Mouse (Mus musculus): ENCODE results near the gene Igf2r. TPM values are rescaled to one million over a fixed set of nuclear protein-coding genes. Genes with fewer than 3 reads are reported as not detected.

The Igf2r gene
- polyA plus RNA-seq, 1 experiment, result not detected

- TF ChIP-seq CTCF (IDR thresholded peaks at IDR 0.05; ENCODE audit: insufficient read depth, low read depth, low read length), result no peak
- Histone ChIP-seq H3K4me3 (ENCODE audit: insufficient read depth, low read depth, low read length) (no peak overlapping the region), H3K4me1 (ENCODE audit: control insufficient read depth, insufficient read depth, low read length) (no peaks in the 10 kb centered on the region), H3K27ac (ENCODE audit: insufficient read depth, low read depth, low read length) (no peak overlapping the region)
- 98% methylated on average over 6 of the region's 6 CpGs for WGBS
These were observed 69.1 kb downstream of the Igf2r start for GRCm38 (mm10) chr17:12700373-12700772.

- Histone ChIP-seq H3K27ac (ENCODE audit: insufficient read depth, low read depth, low read length) (no peak overlapping the region), H3K4me1 (ENCODE audit: control insufficient read depth, insufficient read depth, low read length) (peaks cover 7% of the 10 kb centered on the region; the same call in 1 of the 2 replicates), H3K4me3 (ENCODE audit: insufficient read depth, low read depth, low read length) (no peak overlapping the region)
- 97% methylated on average over 7 of the region's 7 CpGs for WGBS
- TF ChIP-seq CTCF (IDR thresholded peaks at IDR 0.05; ENCODE audit: insufficient read depth, low read depth, low read length), result no peak
- no peak for TF ChIP-seq POLR2A (IDR thresholded peaks at IDR 0.05; ENCODE audit: insufficient read depth, low read depth, low read length)
These were observed 77.6 kb downstream of the Igf2r start for GRCm38 (mm10) chr17:12691899-12692298.

- Histone ChIP-seq H3K4me3 (ENCODE audit: insufficient read depth, low read depth, low read length) (no peak overlapping the region), H3K4me1 (ENCODE audit: control insufficient read depth, insufficient read depth, low read length) (peaks cover 7% of the 10 kb centered on the region; the same call in 1 of the 2 replicates), H3K27ac (ENCODE audit: insufficient read depth, low read depth, low read length) (no peak overlapping the region)
- TF ChIP-seq POLR2A (IDR thresholded peaks at IDR 0.05; ENCODE audit: insufficient read depth, low read depth, low read length) (no peak), CTCF (IDR thresholded peaks at IDR 0.05; ENCODE audit: insufficient read depth, low read depth, low read length) (no peak)
- 54% methylated on average over 3 of the region's 3 CpGs for WGBS
These were observed 79.9 kb downstream of the Igf2r start for GRCm38 (mm10) chr17:12689537-12689936.

GRCm38 (mm10) chr17:12688427-12689110 lies 80.9 kb downstream of the Igf2r start:
- Histone ChIP-seq H3K27ac (ENCODE audit: insufficient read depth, low read depth, low read length) (no peak overlapping the region), H3K4me1 (ENCODE audit: control insufficient read depth, insufficient read depth, low read length) (peaks cover 7% of the 10 kb centered on the region; the same call in 1 of the 2 replicates), H3K4me3 (ENCODE audit: insufficient read depth, low read depth, low read length) (no peak overlapping the region)
- 62% methylated on average over 20 of the region's 20 CpGs for WGBS
- TF ChIP-seq POLR2A (IDR thresholded peaks at IDR 0.05; ENCODE audit: insufficient read depth, low read depth, low read length) (no peak), CTCF (IDR thresholded peaks at IDR 0.05; ENCODE audit: insufficient read depth, low read depth, low read length) (no peak)

- H3K4me1 ChIP-seq (ENCODE audit: control insufficient read depth, insufficient read depth, low read length), result peaks cover 7% of the 10 kb centered on the region; the same call in 1 of the 2 replicates
- 84% methylated on average over 7 of the region's 7 CpGs for WGBS
- H3K27ac ChIP-seq (ENCODE audit: insufficient read depth, low read depth, low read length), result no peak overlapping the region
- TF ChIP-seq POLR2A (IDR thresholded peaks at IDR 0.05; ENCODE audit: insufficient read depth, low read depth, low read length) (no peak), CTCF (IDR thresholded peaks at IDR 0.05; ENCODE audit: insufficient read depth, low read depth, low read length) (no peak)
- H3K4me3 ChIP-seq (ENCODE audit: insufficient read depth, low read depth, low read length), result no peak overlapping the region
These were observed 84.4 kb downstream of the Igf2r start for GRCm38 (mm10) chr17:12684928-12685624.

- Histone ChIP-seq H3K4me1 (ENCODE audit: control insufficient read depth, insufficient read depth, low read length) (peaks cover 7% of the 10 kb centered on the region; the same call in 1 of the 2 replicates), H3K27ac (ENCODE audit: insufficient read depth, low read depth, low read length) (no peak overlapping the region), H3K4me3 (ENCODE audit: insufficient read depth, low read depth, low read length) (no peak overlapping the region)
- 84% methylated on average over 4 of the region's 4 CpGs for WGBS
- no peak for TF ChIP-seq CTCF (IDR thresholded peaks at IDR 0.05; ENCODE audit: insufficient read depth, low read depth, low read length)
- TF ChIP-seq POLR2A (IDR thresholded peaks at IDR 0.05; ENCODE audit: insufficient read depth, low read depth, low read length), result no peak
These were observed 85.1 kb downstream of the Igf2r start for GRCm38 (mm10) chr17:12684412-12684811.

- 96% methylated on average over 13 of the region's 13 CpGs for WGBS
- no peak overlapping the region for H3K4me3 ChIP-seq (ENCODE audit: insufficient read depth, low read depth, low read length)
- H3K27ac ChIP-seq (ENCODE audit: insufficient read depth, low read depth, low read length), result no peak overlapping the region
- H3K4me1 ChIP-seq (ENCODE audit: control insufficient read depth, insufficient read depth, low read length), result no peaks in the 10 kb centered on the region; the same call in 1 of the 2 replicates
- TF ChIP-seq CTCF (IDR thresholded peaks at IDR 0.05; ENCODE audit: insufficient read depth, low read depth, low read length) (no peak), POLR2A (IDR thresholded peaks at IDR 0.05; ENCODE audit: insufficient read depth, low read depth, low read length) (no peak)
These were observed 85.9 kb downstream of the Igf2r start for GRCm38 (mm10) chr17:12683582-12683981.

GRCm38 (mm10) chr17:12678261-12678660 lies 91.2 kb downstream of the Igf2r start:
- H3K4me1 ChIP-seq (ENCODE audit: control insufficient read depth, insufficient read depth, low read length), result no peaks in the 10 kb centered on the region
- no peak overlapping the region for H3K4me3 ChIP-seq (ENCODE audit: insufficient read depth, low read depth, low read length)
- TF ChIP-seq CTCF (IDR thresholded peaks at IDR 0.05; ENCODE audit: insufficient read depth, low read depth, low read length) (no peak), POLR2A (IDR thresholded peaks at IDR 0.05; ENCODE audit: insufficient read depth, low read depth, low read length) (no peak)
- no peak overlapping the region for H3K27ac ChIP-seq (ENCODE audit: insufficient read depth, low read depth, low read length)

GRCm38 (mm10) chr17:12677139-12677538 lies 92.3 kb downstream of the Igf2r start:
- no peak overlapping the region for H3K4me3 ChIP-seq (ENCODE audit: insufficient read depth, low read depth, low read length)
- no peak overlapping the region for H3K27ac ChIP-seq (ENCODE audit: insufficient read depth, low read depth, low read length)
- H3K4me1 ChIP-seq (ENCODE audit: control insufficient read depth, insufficient read depth, low read length), result no peaks in the 10 kb centered on the region
- TF ChIP-seq POLR2A (IDR thresholded peaks at IDR 0.05; ENCODE audit: insufficient read depth, low read depth, low read length) (no peak), CTCF (IDR thresholded peaks at IDR 0.05; ENCODE audit: insufficient read depth, low read depth, low read length) (no peak)

Measured in olfactory bulb, adult 2 months (tissue).